Mouse (Mus musculus) small intestine, adult 2 months (tissue): Measurements from ENCODE around the gene Lpin1. TPM values are rescaled to one million over a fixed set of nuclear protein-coding genes. Genes with fewer than 3 reads are reported as not detected.

Source experiments
- H3K27ac ChIP-seq: fragments of 200-500 bp; 2 replicates; pipeline ENCODE4 v1.5.1; 2012; ENCODE audit warnings: low read depth, low read length, control low read depth, inconsistent platforms; ENCODE audit not compliant: insufficient read depth
- H3K27me3 ChIP-seq: fragments of 200-500 bp; 2 replicates; pipeline ENCODE4 v1.6.1; 2012; ENCODE audit warnings: mild to moderate bottlenecking, moderate library complexity, low read length, inconsistent platforms; ENCODE audit not compliant: control insufficient read depth, insufficient read depth
- H3K36me3 ChIP-seq: fragments of 200-500 bp; 2 replicates; pipeline ENCODE4 v1.6.1; 2012; ENCODE audit warnings: mild to moderate bottlenecking, low read length, control low read depth, inconsistent platforms; ENCODE audit not compliant: control insufficient read depth, insufficient read depth
- H3K4me1 ChIP-seq: fragments of 200-500 bp; 2 replicates; pipeline ENCODE4 v1.6.1; 2012; ENCODE audit warnings: low read length, inconsistent platforms, mixed read lengths; ENCODE audit not compliant: control insufficient read depth, insufficient read depth, insufficient read length
- H3K4me3 ChIP-seq: fragments of 200-500 bp; 2 replicates; pipeline ENCODE4 v1.5.1; 2012; ENCODE audit warnings: low read depth, mild to moderate bottlenecking, control low read depth, inconsistent platforms, low read length, moderate library complexity
- CTCF ChIP-seq: fragments of 200-500 bp; IDR thresholded peaks from 2 replicates; pipeline ENCODE4 v1.5.1; 2012; ENCODE audit warnings: low read depth, mild to moderate bottlenecking, control low read depth, inconsistent platforms, low read length, moderate library complexity, mixed read lengths; ENCODE audit not compliant: insufficient replicate concordance, insufficient read length; ENCODE audit errors: extremely low read depth
- POLR2A ChIP-seq: fragments of 200-500 bp; IDR thresholded peaks from 2 replicates; pipeline ENCODE4 v1.6.1; 2012; ENCODE audit warnings: low read depth, mild to moderate bottlenecking, control low read depth, inconsistent platforms, low read length, moderate library complexity
- WGBS: fragments of 180-500 bp; shearing (Covaris S2); methylation state at CpG from one replicate; pipeline ENCODE4 v1.1.7; 2018; 5-methylcytosine and 5-hydroxymethylcytosine counted together
- polyA plus RNA-seq: library from polyadenylated mRNA; depleted of rRNA; stranded (reverse); fragments of >200 nt; gene quantifications from 2 replicates; pipeline ENCODE4 v1.2.3, GENCODE M21; 2012

Lpin1 gene
- polyA plus RNA-seq, 1 experiment, result 4.0 TPM

DNA sequence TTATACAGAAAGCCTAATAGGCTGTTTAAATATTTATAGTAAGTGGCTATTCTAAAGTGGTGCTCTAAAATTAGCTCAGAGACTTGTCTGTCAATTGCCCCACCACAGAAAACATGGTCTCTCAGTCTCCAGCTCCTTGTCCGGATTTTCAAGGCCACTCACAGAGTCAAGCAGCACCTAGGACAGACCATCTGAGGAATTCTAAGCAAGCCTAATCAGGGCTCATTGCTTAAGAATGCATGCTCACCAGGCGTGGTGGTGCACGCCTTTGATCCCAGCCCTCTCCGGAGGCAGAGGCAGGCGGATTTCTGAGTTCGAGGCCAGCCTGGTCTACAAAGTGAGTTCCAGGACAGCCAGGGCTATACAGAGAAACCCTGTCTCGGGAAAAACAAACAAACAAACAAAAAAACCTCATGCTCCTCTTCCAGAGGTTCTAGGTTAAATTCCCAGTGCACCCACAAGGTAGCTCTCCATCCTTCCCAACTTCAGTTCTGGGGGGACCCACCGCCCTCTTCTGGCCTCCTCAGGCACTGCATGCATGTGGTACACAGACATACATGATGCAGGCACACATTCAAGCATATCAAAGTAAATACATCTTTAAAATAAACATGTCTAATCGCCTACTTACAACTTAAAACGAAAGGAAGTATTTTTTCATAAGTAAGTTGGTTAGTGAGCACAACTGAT lies 40.2 kb downstream of the Lpin1 start:
- Histone ChIP-seq H3K4me3 (no peak overlapping the region), H3K27ac (no peak overlapping the region), H3K27me3 (no peaks in the 10 kb centered on the region), H3K36me3 (peaks cover 27% of the 10 kb centered on the region), H3K4me1 (no peaks in the 10 kb centered on the region; the same call in 1 of the 2 replicates)
- TF ChIP-seq CTCF (peak; percentile 20; the same call in 1 of the 2 replicates), POLR2A (no peak)
- WGBS, result 91% methylated on average over 10 of the region's 10 CpGs

DNA sequence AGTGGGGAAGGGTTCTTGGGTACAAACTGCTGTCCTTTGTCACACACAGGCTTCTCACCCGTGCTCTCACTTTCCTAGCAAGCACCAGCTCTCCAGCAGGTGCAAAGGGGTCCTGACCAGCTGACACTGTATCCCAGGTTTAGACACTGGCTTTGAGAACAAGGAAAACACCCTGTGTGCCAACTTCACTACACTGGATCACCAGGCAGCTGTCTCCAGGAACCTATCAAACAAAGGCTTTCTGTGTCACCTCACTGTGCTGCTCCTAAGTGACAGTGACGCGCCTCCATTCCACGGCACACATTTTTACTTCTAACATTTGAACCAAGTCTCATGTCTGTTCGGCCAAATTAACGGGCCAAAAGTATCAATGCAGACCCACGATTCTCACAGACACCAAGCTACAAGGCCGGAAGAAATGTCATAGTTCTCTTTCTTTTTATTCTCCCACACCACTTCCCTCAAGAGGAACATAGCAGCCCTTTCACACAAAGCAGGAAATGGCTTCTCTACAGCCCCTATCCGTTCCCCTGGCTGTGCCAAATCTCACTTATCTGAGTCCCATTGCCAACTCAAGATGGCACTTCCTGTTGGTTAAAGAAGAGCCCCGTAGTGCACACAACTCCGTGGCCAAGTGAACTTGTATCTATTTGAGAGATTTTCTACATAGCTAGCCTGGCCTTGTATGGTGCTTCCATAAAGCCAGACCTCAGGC lies 41.7 kb downstream of the Lpin1 start:
- Histone ChIP-seq H3K4me3 (no peak overlapping the region), H3K27me3 (no peaks in the 10 kb centered on the region), H3K36me3 (peaks cover 38% of the 10 kb centered on the region), H3K27ac (no peak overlapping the region), H3K4me1 (no peaks in the 10 kb centered on the region; the same call in 1 of the 2 replicates)
- TF ChIP-seq POLR2A (no peak), CTCF (no peak)
- 34% methylated on average over 11 of the region's 11 CpGs for WGBS

DNA sequence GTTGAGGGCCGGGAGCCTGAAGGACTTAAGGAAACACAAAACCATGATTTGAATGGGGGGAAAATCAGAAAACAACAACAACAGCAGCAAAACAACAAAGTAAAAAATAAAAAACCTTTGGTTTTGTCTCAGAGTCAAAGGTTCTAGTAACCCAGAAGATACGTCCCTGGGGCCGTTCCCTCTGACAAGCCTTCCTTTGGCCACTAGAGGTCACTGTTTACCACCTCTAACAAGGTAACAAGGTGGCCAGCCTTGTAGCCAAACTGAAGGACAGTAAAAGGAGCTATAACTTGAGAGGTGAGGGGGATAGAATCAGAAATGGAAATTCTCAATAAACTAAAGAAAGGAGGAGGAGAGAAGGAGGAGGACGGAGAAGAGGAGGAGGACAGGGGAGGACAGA lies 42.3 kb downstream of the Lpin1 start:
- TF ChIP-seq POLR2A, result no peak
- peak; percentile 70; the same call in 1 of the 2 replicates for TF ChIP-seq CTCF
- Histone ChIP-seq H3K4me3 (no peak overlapping the region), H3K27ac (no peak overlapping the region), H3K36me3 (peaks cover 43% of the 10 kb centered on the region), H3K4me1 (no peaks in the 10 kb centered on the region; the same call in 1 of the 2 replicates), H3K27me3 (no peaks in the 10 kb centered on the region)
- WGBS, result 33% methylated on average over 4 of the region's 4 CpGs

DNA sequence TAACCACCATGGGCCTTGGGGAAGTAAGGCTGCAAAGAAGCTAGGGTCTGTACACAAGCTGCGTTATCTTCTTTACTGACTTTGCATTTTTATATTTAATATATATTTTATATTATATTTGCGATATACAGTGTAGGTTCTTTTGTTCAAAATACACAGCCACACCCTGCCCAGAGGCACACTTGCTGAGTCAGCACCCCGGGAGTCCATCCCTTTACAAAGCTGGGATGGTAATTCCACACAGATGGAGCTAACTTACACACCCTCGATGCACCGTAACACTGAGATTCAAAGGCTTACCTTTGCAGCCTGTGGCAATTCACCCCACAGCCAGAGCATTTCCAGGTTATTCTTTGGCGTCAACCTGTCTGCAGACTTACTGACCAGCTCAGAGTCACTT lies 42.7 kb downstream of the Lpin1 start:
- 88% methylated on average over 6 of the region's 6 CpGs for WGBS
- Histone ChIP-seq H3K36me3 (peaks cover 41% of the 10 kb centered on the region), H3K4me3 (no peak overlapping the region), H3K27ac (no peak overlapping the region), H3K27me3 (no peaks in the 10 kb centered on the region), H3K4me1 (no peaks in the 10 kb centered on the region; the same call in 1 of the 2 replicates)
- TF ChIP-seq CTCF (no peak), POLR2A (no peak)

DNA sequence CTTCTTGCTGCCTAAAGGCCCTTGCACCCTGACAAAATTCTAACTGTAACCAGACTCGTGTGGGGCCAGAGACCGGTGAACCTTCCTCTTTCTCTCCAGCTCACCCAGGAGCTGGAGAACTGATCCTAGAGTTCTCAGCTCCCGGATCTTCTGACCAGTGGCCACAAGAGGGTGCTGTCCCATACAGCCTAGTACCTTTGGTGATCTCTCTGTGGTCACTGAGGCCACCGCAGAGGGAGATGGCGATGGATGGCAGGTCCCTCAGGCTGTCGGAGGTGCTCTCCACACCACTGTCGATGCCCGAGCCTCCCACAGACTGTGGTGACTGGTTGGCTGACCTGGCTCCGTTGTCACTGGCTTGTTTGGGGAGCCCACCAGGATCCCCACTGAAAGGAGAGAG lies 47.3 kb downstream of the Lpin1 start:
- H3K4me1 ChIP-seq, result no peaks in the 10 kb centered on the region
- peaks cover 48% of the 10 kb centered on the region for H3K36me3 ChIP-seq
- no peak overlapping the region for H3K27ac ChIP-seq
- no peak for TF ChIP-seq POLR2A
- peak; percentile 53; the same call in 1 of the 2 replicates for TF ChIP-seq CTCF
- no peak overlapping the region for H3K4me3 ChIP-seq
- WGBS, result 70% methylated on average over 9 of the region's 9 CpGs
- H3K27me3 ChIP-seq, result no peaks in the 10 kb centered on the region

DNA sequence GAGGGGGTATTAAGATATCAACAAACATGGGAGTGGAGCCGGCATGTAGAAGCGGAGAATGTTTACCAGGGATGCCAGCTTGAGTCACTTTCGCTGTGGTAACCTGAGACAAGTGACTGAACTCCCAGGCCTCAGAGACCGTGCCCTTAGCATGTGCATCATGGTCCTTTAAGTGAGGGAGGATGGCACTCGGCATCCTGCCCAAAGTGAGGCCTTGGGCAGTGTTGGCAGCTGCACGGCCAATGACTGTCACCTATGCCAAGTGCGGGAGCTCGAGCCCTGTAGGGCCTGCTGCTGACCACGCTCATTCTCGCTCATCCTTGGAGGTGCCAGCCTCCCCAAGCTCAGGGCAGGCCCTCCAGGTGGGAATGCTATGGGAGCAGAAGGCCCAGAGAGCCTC lies 48.1 kb downstream of the Lpin1 start:
- TF ChIP-seq POLR2A (no peak), CTCF (no peak)
- Histone ChIP-seq H3K27me3 (no peaks in the 10 kb centered on the region), H3K4me1 (no peaks in the 10 kb centered on the region), H3K4me3 (no peak overlapping the region), H3K36me3 (peaks cover 51% of the 10 kb centered on the region), H3K27ac (no peak overlapping the region)
- WGBS, result 94% methylated on average over 10 of the region's 10 CpGs

DNA sequence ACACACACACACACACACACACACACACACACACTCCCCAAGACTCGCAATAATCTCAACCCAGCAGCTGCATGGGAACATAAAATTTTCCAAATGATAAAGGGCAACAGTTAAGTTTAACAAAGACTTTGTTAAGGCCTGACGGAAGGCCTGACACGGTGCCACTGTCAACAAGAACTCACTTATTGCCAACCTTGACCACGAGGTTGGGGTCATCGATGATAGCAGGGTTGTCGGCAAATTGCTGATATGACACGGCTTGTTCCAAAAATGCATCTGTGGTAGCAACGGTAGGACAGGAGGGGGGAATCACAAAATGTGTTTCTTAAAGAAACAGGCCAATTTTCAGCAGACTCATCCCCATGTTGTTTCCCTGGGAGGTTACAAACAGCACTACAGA lies 48.6 kb downstream of the Lpin1 start:
- no peaks in the 10 kb centered on the region for H3K4me1 ChIP-seq
- H3K27ac ChIP-seq, result no peak overlapping the region
- H3K4me3 ChIP-seq, result no peak overlapping the region
- no peaks in the 10 kb centered on the region for H3K27me3 ChIP-seq
- H3K36me3 ChIP-seq, result peaks cover 54% of the 10 kb centered on the region
- no peak for TF ChIP-seq CTCF
- no peak for TF ChIP-seq POLR2A
- 55% methylated on average over 8 of the region's 8 CpGs for WGBS
